Mouse (Mus musculus) adrenal gland, adult 8-10 months (tissue): ENCODE measurements around the gene Npdc1. TPM values are rescaled to one million over a fixed set of nuclear protein-coding genes. Genes with fewer than 3 reads are reported as not detected.

Experiments used
- DNase-seq: peaks from one replicate; pipeline ENCODE4 v3.0.0; 2022
- microRNA-seq, 2 experiments: library from miRNA; unstranded; fragments of <30 nt; microRNA quantifications; one replicate each; pipeline ENCODE4 v1.2.0; 2022
- total RNA-seq, 4 experiments: library from RNA; stranded (reverse); gene quantifications; 2 replicates each; pipeline ENCODE4 v1.2.4; 2022

Npdc1 gene
- total RNA-seq, 4 experiments from 2014 or later = 148 to 171 (median 163) TPM

DNA sequence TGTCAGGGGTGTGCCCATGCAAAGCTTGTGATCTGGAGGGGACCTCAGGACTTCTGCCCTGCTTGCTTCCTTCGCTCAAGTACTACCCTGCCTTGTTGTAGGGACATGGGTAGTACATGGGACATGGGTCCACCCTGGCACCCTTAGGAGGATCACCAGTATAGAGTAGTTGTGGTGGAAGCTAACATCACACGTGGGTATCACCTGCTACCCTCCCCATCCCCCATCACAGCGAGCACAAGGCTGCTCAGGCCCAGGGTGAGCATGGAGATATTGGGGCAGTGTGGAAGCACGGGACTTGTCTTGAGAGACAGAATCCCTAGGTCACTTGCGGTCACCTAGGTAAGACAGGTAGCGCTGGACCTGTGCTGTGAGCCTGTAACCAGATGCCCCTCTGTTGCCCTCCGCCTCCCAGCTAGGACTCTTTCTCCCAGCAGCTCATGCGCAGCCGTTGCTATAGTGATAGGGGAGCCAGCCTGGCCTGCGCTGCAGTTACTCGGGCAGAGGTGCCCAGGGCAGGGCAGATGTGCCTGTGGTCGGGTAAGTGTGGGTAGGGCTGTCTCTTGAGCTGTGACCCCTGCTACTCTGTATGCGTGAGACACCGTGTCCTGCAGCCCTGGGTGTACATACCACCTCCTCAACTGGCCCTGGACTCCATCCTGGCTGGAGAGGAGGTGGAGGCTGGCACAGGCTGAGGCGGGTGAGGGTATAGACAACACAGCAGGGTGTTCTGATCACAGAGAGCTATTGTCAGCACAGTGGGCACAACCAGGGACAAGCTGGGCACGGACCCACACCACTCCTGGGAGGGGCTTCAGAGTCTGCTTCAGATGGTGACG is 31.5 kb downstream of the Npdc1 start:
- DNase-seq = no peak

DNA sequence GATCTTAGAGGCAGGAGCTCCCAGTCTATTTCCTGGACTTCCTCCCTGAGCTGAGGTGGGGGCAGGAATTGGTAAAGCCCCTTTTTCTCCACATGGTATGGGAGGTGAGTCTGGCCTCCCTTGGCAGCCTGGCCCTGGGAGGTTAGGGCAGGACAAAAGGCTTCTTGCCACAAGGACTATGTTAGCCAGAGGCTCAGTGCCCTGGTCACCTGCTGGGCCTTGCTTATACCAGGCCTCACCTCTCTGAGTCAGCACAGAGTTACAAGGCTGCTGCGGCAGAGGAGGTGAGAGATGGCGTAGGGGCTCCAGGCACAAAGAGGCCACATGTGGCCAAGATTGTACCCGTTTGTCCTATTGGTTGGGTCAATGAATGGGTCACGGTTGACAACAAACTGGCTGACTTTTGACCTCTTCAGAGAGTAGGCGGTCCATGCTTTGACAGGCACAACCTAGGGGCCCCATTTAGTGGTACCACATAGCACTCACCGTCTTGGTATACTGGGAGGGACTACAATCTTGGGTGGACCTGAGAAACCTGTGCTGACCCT is 32.2 kb downstream of the Npdc1 start:
- no peak for DNase-seq

DNA sequence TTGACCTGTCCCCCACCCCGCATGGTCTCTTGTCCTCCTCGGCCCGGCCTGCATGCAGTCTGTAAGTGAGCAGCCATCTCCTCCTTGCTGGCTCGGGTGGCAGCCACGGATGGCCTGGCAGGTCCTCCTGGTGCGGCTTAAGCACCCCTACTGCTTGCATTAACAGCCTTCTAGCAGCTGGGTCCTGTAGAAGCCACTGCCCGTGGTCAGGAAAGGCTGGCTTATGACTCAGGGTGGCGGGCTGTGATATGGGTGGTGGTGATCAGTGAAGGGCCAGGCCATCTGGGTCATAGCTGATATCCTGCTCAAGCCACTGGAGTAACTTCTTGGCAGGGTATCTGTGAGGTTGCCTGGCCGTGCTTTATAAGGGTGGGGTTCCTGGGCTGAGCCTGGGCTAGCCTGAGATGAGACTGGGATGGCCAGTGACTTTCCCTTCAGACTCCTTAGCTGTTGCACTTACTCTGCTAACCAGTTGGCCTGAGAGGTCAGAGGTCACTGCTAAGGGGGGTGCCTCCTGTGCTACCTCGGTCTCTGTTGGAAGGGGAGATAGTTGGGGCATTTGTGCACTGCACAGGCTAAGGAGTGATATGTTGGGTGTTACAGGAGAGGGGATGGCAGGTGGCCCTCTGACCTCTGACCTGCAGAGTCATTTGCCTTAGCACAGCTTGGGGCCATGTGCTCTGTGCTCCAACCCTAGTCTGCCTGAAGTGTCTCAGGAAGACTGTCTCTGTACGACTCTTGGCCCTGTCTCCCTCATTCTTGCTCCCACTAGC is 33.4 kb downstream of the Npdc1 start:
- DNase-seq = no peak

DNA sequence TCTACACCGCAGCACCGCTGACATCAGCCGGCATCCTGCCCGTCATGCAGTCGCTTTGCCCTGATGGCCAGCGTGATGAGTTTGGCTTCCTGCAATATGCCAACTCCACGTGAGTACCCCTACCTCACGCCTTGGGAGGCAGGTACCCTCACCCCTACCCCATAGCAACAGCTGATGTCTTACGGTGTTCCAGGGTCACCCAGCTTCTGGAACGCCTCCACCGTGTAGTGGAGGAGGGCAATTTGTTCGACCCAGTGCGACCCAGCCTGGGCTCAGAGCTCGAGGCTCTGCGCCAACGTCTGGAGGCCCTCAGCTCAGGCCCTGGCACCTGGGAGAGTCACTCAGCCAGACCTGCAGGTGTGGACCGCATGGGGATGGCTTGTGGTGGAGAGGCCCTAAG is 34.0 kb downstream of the Npdc1 start:
- DNase-seq = no peak

DNA sequence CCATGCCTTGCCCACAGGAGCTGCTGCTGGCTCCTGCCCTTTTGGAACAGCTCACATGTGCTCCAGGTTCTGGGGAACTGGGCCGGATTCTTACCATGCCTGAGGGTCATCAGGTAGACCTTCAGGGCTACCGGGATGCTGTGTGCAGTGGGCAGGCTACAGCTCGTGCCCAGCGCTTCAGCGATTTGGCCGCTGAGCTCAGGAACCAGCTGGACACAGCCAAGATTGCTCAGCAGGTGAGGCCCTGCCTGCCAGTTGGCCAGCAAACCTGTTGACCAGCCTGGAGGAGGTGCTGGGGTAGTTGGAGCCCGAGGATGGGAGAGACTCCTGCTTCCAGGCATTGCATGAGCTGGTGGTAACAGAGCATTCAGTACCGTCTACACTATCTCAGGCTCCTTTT is 35.1 kb downstream of the Npdc1 start:
- DNase-seq = no peak

DNA sequence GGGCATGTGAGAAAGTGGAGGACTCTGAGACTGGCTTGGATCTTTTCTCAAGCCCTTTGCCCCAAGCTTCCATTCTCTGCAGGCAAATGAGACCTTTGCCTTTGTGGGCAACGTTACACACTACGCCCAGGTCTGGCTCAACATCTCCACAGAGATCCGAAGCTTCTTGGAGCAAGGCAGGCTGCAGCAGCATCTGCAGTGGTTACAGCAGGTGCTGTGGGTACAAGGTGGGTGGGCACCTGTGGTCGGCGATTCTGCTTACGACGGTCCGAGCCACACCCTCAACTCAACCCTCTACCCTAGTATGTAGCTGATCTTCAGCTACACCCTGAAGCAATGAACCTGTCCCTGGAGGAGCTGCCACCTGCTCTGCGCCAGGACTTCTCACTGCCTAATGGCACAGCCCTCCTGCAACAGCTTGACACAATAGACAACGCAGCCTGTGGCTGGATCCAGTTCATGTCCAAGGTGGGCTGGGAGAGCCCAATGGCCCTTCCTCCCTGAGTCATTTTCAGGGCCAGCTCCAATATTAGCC is 37.2 kb downstream of the Npdc1 start:
- DNase-seq = no peak

DNA sequence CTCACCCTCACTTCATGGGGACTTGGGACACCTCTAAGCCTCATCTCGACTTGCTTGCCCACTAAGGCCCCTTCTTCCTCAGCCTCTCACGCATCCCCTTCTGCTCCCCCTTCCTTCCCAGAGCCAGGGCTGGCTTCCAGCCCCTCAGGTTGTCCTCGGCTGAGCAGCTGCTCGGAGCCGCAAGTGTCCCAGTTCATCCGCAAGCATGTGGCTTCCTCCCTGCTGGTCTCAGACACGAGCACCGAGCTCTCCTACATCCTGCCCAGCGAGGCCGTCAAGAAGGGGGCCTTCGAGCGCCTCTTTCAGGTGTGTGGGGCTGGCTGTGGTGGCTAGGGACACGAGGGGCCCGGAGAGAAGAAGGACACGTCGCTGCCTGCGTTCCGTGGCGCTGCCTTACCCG is 41.9 kb downstream of the Npdc1 start:
- DNase-seq = no peak

DNA sequence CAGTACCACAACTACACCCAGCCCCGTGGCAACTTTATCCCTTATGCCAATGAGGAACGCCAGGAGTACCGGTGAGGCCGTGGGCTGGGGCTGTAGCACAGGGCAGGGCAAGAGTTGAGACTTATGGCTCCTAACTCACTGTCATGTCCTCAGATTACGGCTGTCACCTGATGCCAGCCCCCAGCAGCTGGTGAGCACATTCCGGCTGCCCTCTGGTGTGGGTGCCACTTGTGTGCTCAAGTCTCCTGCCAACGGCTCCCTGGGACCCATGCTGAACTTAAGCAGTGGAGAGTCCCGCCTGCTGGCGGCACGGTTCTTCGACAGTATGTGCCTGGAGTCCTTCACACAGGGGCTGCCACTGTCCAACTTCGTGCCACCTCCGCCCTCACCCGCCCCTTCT is 43.5 kb downstream of the Npdc1 start:
- DNase-seq = no peak

DNA sequence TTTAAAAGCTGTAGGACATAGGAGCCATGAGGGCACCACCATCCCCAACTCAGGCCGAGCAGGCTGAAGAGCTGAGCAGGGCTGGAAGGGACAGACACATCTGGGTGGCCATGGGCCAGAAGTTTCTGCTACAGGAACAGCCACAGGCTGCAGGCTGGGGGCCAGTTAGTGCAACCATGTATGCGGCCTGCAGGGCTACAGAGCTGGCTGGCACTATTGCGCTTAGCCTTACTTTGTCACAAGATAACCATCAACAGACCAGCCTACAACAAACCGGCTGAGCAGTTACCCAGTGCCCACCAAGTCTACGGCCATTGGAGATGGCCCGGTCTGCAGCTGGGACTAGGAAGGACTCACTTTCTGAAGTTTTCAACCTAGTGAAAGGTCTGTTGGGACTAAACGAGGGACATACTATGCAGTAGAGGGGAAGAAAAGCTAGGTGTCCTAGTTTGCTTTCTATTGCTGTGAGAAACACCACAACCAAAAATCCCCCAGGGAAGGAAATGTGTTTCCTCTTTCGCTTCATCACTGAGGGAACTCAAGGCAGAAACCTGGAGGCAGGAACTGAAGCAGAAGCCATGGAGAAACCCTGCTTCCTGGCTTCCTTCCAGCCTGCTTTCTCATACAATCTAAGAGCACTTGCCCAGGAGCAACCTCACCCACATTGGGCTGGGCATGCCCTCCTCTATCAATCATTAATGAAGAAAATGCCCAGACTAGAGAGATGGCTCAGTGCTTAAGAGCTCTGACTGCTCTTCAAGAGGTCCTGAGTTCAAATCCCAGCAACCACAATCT is 51.9 kb downstream of the Npdc1 start:
- no peak for DNase-seq

DNA sequence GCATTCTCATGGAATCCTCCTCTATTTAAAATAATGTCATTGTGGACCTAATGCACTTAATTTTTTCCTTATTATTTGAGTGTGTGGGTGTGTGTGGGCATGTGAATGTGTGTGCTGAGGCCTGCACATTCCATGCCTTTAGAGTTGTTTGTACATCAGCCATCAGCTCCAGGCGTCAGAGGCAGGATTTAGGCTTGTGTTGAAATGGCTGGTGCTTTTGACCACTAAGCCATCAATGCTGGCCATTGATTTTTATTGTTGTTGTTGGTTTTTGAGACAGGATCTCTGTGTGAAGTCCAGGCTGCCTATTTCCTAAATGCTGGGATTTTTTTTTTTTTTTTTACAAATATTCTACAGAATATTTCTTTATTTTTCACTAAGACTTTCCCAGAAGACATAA is 53.8 kb downstream of the Npdc1 start:
- DNase-seq = no peak

DNA sequence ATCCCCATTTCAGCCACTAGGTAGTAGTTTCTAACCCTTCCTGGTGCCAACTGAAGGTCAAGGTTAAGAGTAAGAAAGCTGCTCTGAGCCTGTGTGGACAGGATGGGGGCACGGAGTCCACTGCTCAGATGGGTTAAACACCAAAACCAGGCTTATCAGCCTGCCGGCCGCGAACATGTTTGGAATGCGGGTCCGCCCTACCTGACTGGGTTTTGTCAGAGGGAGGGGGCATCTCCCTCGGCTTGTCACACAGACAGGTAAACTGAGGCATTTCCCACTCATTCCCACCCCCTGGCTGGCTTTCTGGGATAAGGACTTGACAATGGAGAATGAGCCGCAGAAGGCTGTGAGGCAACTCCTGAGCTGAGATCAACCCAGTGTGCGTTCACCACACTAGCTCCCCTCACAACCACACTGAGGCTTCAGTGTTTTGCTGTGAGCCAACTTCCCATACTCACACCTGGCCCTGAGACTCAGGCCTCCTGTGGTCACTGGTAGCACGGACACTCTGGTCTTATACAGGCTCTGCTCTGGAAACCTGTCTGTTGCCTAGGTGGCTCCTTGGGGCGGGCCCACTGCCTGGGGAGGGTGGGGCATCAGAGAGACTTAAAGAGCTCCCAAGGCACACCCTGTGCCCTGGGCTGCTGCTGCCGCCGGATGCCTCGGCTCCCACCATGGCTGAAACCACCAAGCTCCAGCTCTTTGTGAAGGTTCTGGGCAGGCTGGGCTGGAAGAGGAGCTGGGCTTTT is 57.2 kb downstream of the Npdc1 start, which contains the start of gene Clic3:
Gene Clic3, plus strand, starts transcription at position 634 of the 749 bp plus-strand sequence.
- no peak for DNase-seq

DNA sequence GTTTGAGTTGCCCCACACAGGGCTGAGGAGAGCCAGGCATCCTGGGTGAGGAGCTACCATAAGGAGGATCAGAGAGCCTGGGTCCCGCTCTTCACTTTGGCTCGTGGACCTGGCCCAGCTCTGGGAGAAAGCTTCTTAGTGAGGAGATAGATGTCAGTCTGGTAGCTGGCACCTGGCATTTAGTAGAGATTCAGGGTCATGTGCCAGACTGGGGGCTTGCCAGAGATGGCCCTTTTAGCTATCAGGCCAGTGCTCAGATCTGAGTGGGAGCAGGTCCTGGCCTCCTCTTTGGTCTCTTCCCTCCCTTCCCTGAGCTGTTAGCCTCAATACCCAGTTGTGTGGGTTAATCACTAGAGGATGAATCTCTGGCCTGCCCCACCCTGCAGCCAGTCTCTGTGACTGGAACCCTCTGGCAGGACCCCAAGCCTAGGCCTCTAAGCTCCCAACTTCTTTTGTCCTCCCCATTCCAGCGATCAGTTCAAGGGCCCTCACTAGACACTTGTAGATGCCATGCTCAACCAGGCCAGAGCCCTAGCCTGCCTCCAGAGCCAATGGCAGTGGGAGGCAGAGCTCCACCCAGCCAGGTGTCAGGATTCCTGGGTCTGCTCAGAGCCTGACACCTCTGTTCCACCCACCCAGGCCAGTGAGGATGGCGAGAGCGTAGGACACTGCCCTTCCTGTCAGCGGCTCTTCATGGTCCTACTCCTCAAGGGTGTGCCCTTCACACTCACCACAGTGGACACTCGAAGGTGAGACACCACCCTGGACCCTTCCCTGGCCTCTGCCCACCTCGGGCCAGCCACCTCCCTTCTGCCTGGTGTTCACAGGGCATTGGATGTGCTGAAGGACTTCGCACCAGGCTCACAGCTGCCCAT is 58.1 kb downstream of the Npdc1 start:
- no peak for DNase-seq

DNA sequence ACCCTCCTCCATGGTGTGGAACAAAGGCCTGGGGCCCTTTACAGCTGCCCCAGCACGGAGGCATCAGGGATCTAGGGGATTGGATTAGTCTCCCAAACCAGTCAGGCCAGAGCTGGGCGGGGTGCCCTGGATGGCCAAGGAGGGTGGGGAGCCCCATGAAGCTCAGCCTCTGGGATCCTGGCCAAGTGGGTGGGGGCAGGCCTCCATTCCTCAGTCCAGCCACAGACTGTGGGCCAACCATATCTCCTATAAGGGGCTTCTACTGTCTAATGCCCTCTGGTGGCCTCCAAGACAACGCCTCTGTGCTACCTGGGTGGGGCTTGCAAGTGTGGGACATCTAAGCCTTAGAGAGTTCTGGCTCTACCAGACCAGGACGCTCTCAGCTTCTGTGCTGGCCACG is 59.8 kb downstream of the Npdc1 start:
- DNase-seq = no peak

Small RNA genes lying within 50 kb of the gene (microRNA-seq; reads per million reads assigned to microRNA genes)
- 0 to 0.34 reads per million in 2 experiments for gene Mir3087

Other genes starting within 250 kb of the Npdc1 start
- gene Nrarp, start 218.6 kb upstream of the Npdc1 start, total RNA-seq = 1 to 10 TPM; 2.4 to 3.5 (median 2.7) TPM
- 10 to 100 TPM; 27.4 to 35.0 (median 31.7) TPM for gene Tor4a, start 202.5 kb upstream of the Npdc1 start, total RNA-seq
- 10 to 100 TPM; 59.6 to 74.9 (median 68.6) TPM for gene Nelfb, start 187.9 kb upstream of the Npdc1 start, total RNA-seq
- gene Stpg3, start 184.7 kb upstream of the Npdc1 start, total RNA-seq = not detected
- gene Fam166a, start 180.6 kb upstream of the Npdc1 start, total RNA-seq = under 1 TPM in 1 of 4 experiments, not detected in 3; 0.27 TPM
- gene Tubb4b, start 174.6 kb upstream of the Npdc1 start, total RNA-seq = 100 to 1,000 TPM; 150 to 307 (median 222) TPM
- not detected for gene Slc34a3, start 165.0 kb upstream of the Npdc1 start, total RNA-seq
- not detected for gene Rnf224, start 162.6 kb upstream of the Npdc1 start, total RNA-seq
- gene Rnf208, start 157.1 kb upstream of the Npdc1 start, total RNA-seq = 10 to 100 TPM; 10.3 to 18.0 (median 12.3) TPM
- not detected for gene Cysrt1, start 156.9 kb upstream of the Npdc1 start, total RNA-seq
- gene AL732309.1, start 152.5 kb upstream of the Npdc1 start, total RNA-seq = 1 to 10 TPM; 2.2 to 8.9 (median 6.1) TPM
- 10 to 100 TPM; 28.4 to 43.0 (median 31.5) TPM for gene Tmem203, start 143.9 kb upstream of the Npdc1 start, total RNA-seq
- 10 to 100 TPM; 10.3 to 14.5 (median 11.1) TPM for gene Tprn, start 136.7 kb upstream of the Npdc1 start, total RNA-seq
- 10 to 100 TPM; 44.4 to 48.7 (median 47.0) TPM for gene Ssna1, start 126.9 kb upstream of the Npdc1 start, total RNA-seq
- gene Anapc2, start 126.9 kb upstream of the Npdc1 start, total RNA-seq = 100 to 1,000 TPM in 3 of 4 experiments, 10 to 100 TPM in 1; 94.6 to 118 (median 102) TPM
- gene Tmem210, start 111.2 kb upstream of the Npdc1 start, total RNA-seq = not detected
- not detected for gene Lrrc26, start 109.4 kb upstream of the Npdc1 start, total RNA-seq
- gene Grin1, start 80.2 kb upstream of the Npdc1 start, total RNA-seq = 10 to 100 TPM; 13.0 to 21.3 (median 17.8) TPM
- 10 to 100 TPM; 66.5 to 71.9 (median 67.6) TPM for gene Man1b1, start 67.0 kb upstream of the Npdc1 start, total RNA-seq
- gene Dpp7, start 43.0 kb upstream of the Npdc1 start, total RNA-seq = 10 to 100 TPM; 39.8 to 59.1 (median 45.7) TPM
- gene Uap1l1, start 33.7 kb upstream of the Npdc1 start, total RNA-seq = 10 to 100 TPM; 29.5 to 48.3 (median 31.5) TPM
- under 1 TPM in 3 of 4 experiments, not detected in 1; 0.31 to 0.71 (median 0.61) TPM for gene Sapcd2, start 27.0 kb upstream of the Npdc1 start, total RNA-seq
- 1 to 10 TPM; 3.1 to 9.7 (median 5.1) TPM for gene Entpd2, start 3.5 kb upstream of the Npdc1 start, total RNA-seq
- under 1 TPM in 1 of 4 experiments, not detected in 3; 0.13 TPM for gene Fut7, start 23.9 kb downstream of the Npdc1 start, total RNA-seq
- 10 to 100 TPM; 48.9 to 73.0 (median 57.5) TPM for gene Abca2, start 29.4 kb downstream of the Npdc1 start, total RNA-seq
- gene Clic3, start 57.5 kb downstream of the Npdc1 start, total RNA-seq = not detected
- gene Paxx, start 61.7 kb downstream of the Npdc1 start, total RNA-seq = 10 to 100 TPM; 32.4 to 68.2 (median 43.4) TPM
- gene Ptgds, start 70.7 kb downstream of the Npdc1 start, total RNA-seq = 10 to 100 TPM in 1 of 4 experiments, 1 to 10 TPM in 3; 3.2 to 10.5 (median 4.4) TPM
- gene Lcn12, start 94.6 kb downstream of the Npdc1 start, total RNA-seq = not detected
- gene Fbxw5, start 101.4 kb downstream of the Npdc1 start, total RNA-seq = 100 to 1,000 TPM in 3 of 4 experiments, 10 to 100 TPM in 1; 82.5 to 114 (median 107) TPM
- gene C8g, start 102.4 kb downstream of the Npdc1 start, total RNA-seq = 1 to 10 TPM in 3 of 4 experiments, under 1 TPM in 1; 0.70 to 2.3 (median 1.6) TPM
- gene Traf2, start 147.6 kb downstream of the Npdc1 start, total RNA-seq = 10 to 100 TPM; 22.6 to 35.3 (median 30.6) TPM
- gene Edf1, start 158.5 kb downstream of the Npdc1 start, total RNA-seq = 100 to 1,000 TPM; 149 to 331 (median 215) TPM
- 10 to 100 TPM in 1 of 4 experiments, 1 to 10 TPM in 3; 1.4 to 11.0 (median 4.0) TPM for gene Mamdc4, start 175.5 kb downstream of the Npdc1 start, total RNA-seq
- gene Phpt1, start 175.9 kb downstream of the Npdc1 start, total RNA-seq = 10 to 100 TPM; 61.3 to 76.9 (median 66.1) TPM
- gene Ajm1, start 182.4 kb downstream of the Npdc1 start, total RNA-seq = 1 to 10 TPM; 1.6 to 4.8 (median 3.8) TPM
- 100 to 1,000 TPM; 121 to 178 (median 137) TPM for gene Rabl6, start 209.2 kb downstream of the Npdc1 start, total RNA-seq
- gene Ccdc183, start 218.3 kb downstream of the Npdc1 start, total RNA-seq = not detected
- gene Tmem141, start 222.7 kb downstream of the Npdc1 start, total RNA-seq = 10 to 100 TPM; 18.0 to 47.8 (median 27.3) TPM
- gene Fcna, start 228.7 kb downstream of the Npdc1 start, total RNA-seq = 1 to 10 TPM; 4.7 to 7.0 (median 5.5) TPM